Mouse (Mus musculus) ES-E14 (cell line): ENCODE data around the gene Zfp704. TPM values are rescaled to one million over a fixed set of nuclear protein-coding genes. Genes with fewer than 3 reads are reported as not detected.
A peak's percentile ranks its signal among the peaks of the same experiment; 100 is the strongest.
"Not testable (repeated sequence)": the region's sequence is repeated elsewhere in the genome, so short reads cannot be mapped to it uniquely, and the experiment has no call there.

Experiments
- DNase-seq: peaks from one replicate; pipeline ENCODE4 v3.0.0-alpha.2; 2013; ENCODE audit warnings: low read depth, low spot score
- H3K27ac ChIP-seq: 2 replicates; pipeline ENCODE4 v1.5.1; 2012; ENCODE audit warnings: low read depth, mild to moderate bottlenecking, low read length, moderate library complexity, mixed read lengths; ENCODE audit not compliant: poor library complexity, insufficient read depth, severe bottlenecking
- H3K36me3 ChIP-seq: 2 replicates; pipeline ENCODE4 v1.6.1; 2012; ENCODE audit warnings: mild to moderate bottlenecking, low read length, moderate library complexity, mixed read lengths; ENCODE audit not compliant: control insufficient read depth, poor library complexity, insufficient read depth, severe bottlenecking
- H3K4me1 ChIP-seq, 2 experiments: fragments of 150-350 bp in 1 of 2; sonication (generic) in 1 of 2; 2 replicates each; pipeline ENCODE4 v1.6.1; 2012; ENCODE audit warnings: low read length in 2 of 2, mild to moderate bottlenecking in 1 of 2, mixed read lengths in 1 of 2; ENCODE audit not compliant: control insufficient read depth in 2 of 2, insufficient read depth in 2 of 2, poor library complexity in 1 of 2
- H3K4me3 ChIP-seq, 2 experiments: fragments of 150-350 bp in 1 of 2; sonication (generic) in 1 of 2; 2 replicates each; pipeline ENCODE4 v1.5.1; 2012; ENCODE audit warnings: low read length in 2 of 2, low read depth in 1 of 2, mild to moderate bottlenecking in 1 of 2, mixed read lengths in 1 of 2; ENCODE audit not compliant: insufficient read depth in 1 of 2, poor library complexity in 1 of 2, severe bottlenecking in 1 of 2
- H3K9ac ChIP-seq: 2 replicates; pipeline ENCODE4 v1.6.1; 2012; ENCODE audit warnings: low read depth, mild to moderate bottlenecking, low read length, mixed read lengths; ENCODE audit not compliant: poor library complexity, insufficient read depth, severe bottlenecking
- H3K9me3 ChIP-seq: fragments of 150-350 bp; sonication (generic); 2 replicates; pipeline ENCODE4 v1.6.1; 2012; ENCODE audit warnings: low read depth, mild to moderate bottlenecking, low read length; ENCODE audit not compliant: control insufficient read depth, insufficient read depth
- CHD2 ChIP-seq: IDR thresholded peaks from 2 replicates; pipeline ENCODE4 v1.6.1; 2014; ENCODE audit warnings: mild to moderate bottlenecking, low read depth, low read length, inconsistent platforms
- HCFC1 ChIP-seq: IDR thresholded peaks from 2 replicates; pipeline ENCODE4 v1.6.1; 2012; ENCODE audit warnings: low read length, inconsistent platforms, borderline replicate concordance; ENCODE audit not compliant: insufficient read depth
- MAFK ChIP-seq: IDR thresholded peaks from 2 replicates; pipeline ENCODE4 v1.6.1; 2014; ENCODE audit warnings: mild to moderate bottlenecking, low read depth, low read length, inconsistent platforms; ENCODE audit not compliant: insufficient read depth
- ZC3H11A ChIP-seq: IDR thresholded peaks from 2 replicates; pipeline ENCODE4 v1.6.1; 2012; ENCODE audit warnings: low read depth, mild to moderate bottlenecking, inconsistent platforms, low read length, borderline replicate concordance
- ZNF384 ChIP-seq: IDR thresholded peaks from 2 replicates; pipeline ENCODE4 v1.6.1; 2012; ENCODE audit warnings: low read depth, low read length, inconsistent platforms
- in situ Hi-C, 2 experiments: fragments of 600-800 bp; cut with MboI; formaldehyde crosslinking; loops; one replicate each; pipeline ENCODE4 v1.15.1; 2025; ENCODE audit warnings: low sequenced_read_pairs in 2 of 2, inconsistent platforms in 1 of 2; ENCODE audit not compliant: unreplicated experiment in 2 of 2
- total RNA-seq: library from RNA; depleted of rRNA; stranded (reverse); fragments of 300-350 nt; gene quantifications from 2 replicates; pipeline ENCODE4 v1.2.3, GENCODE M21; 2012

Gene Zfp704
- total RNA-seq, 1 experiment, result 11.4 TPM

DNA sequence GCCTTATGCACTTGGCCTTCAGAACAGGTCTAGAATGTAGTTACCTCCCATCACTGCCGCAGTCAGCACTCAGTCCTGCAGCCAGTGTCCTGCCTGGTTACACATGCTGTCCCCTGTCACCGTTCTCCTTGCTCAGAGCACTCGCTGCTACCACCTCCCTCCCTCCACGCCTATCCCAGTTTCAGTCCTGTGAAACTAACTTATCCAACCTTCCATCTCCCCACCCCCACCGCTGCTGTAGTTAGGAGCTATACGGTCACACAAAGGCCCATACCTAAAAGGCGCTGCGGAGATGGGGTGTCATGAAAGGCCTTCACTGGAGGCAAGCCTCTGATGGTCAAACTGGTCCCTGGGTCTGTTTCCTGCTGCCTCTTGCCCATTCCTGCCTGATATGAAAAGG, 35.6 kb downstream of the Zfp704 start:
- in situ Hi-C loops, result no loop called here
- H3K36me3 ChIP-seq, result no peaks in the 10 kb centered on the region; the same call in 1 of the 2 replicates
- peaks cover 13 to 34% of the 10 kb centered on the region in 2 experiments for H3K4me1 ChIP-seq
- H3K9me3 ChIP-seq, result no peaks in the 10 kb centered on the region
- no peak for DNase-seq
- TF ChIP-seq MAFK (no peak), CHD2 (no peak), HCFC1 (no peak), ZC3H11A (no peak), ZNF384 (no peak)
- no peak overlapping the region for H3K27ac ChIP-seq
- no peak overlapping the region for H3K4me3 ChIP-seq
- H3K9ac ChIP-seq, result no peak overlapping the region

DNA sequence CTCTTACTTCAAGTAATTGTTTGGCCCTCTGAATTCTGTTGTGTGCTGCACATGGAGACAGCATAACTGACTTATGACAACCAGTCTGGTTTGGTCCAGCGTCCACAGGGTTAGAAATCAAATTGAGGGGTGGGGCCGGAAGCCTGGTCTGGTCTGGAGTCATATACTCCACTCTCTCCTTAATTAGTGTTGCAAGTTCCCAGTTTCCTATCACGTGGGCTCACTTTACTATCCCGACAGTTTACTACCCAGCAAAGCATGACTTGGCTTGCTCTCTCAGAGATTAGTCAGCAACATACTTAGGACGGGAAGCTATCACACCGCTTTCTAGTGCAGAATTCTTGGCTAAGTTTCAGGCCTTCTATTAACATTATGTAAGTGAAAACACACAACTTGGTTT, 36.3 kb downstream of the Zfp704 start:
- TF ChIP-seq MAFK (0 out of 2 replicates have a peak, but pooled peaks have one; percentile 7), HCFC1 (no peak), ZNF384 (no peak), CHD2 (no peak)
- no peak for DNase-seq
- Histone ChIP-seq H3K9ac (no peak overlapping the region), H3K4me1 (peaks cover 13 to 33% of the 10 kb centered on the region in 2 experiments), H3K4me3 (no peak overlapping the region), H3K27ac (no peak overlapping the region), H3K36me3 (no peaks in the 10 kb centered on the region; the same call in 1 of the 2 replicates), H3K9me3 (no peaks in the 10 kb centered on the region)
- in situ Hi-C loops, result no loop called here

DNA sequence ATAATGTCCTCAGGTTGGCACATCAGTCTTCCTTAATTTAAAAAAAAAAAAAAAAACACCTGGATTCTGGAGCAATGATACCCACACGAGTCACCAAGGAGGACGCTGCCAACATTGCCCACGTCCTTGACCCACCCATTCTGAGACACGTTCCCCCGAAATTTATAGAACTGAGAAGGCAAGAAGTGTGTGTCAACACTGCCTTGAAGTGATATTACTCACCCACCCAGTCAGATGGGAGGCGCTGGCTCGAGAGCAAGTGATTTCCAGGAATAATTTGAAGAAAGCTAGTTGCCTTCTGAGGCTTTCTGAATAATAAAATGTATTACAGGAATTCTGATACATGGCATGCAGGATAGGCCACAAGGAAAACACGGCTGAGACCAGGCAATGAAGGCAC, 37.6 kb downstream of the Zfp704 start:
- Histone ChIP-seq H3K9me3 (no peaks in the 10 kb centered on the region), H3K4me3 (no peak overlapping the region), H3K9ac (no peak overlapping the region), H3K36me3 (no peaks in the 10 kb centered on the region; the same call in 1 of the 2 replicates), H3K27ac (no peak overlapping the region), H3K4me1 (peaks cover 4 to 37% of the 10 kb centered on the region in 2 experiments; a peak in 3 of 4 replicates)
- in situ Hi-C loops, result no loop called here
- TF ChIP-seq ZNF384 (no peak), CHD2 (no peak)
- no peak for DNase-seq

DNA sequence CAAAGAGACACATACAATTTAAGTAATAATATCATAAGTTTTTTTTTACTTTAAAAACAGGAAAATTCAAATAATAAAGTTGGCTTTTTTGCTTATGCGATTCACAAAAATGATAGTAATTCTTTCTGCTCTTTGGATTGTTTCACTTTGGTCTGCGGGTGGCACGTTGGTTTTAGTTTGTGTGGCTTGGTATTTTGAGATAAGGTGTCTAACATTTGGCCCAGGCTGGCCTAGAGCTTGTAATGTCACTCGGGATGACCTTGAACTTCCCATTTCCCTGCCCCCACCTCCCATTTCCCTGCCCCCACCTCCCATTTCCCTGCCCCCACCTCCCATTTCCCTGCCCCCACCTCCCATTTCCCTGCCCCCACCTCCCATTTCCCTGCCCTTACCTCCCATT, 39.1 kb downstream of the Zfp704 start:
- TF ChIP-seq ZC3H11A (no peak), HCFC1 (no peak), ZNF384 (no peak), MAFK (no peak), CHD2 (no peak)
- H3K9ac ChIP-seq, result no peak overlapping the region
- H3K36me3 ChIP-seq, result no peaks in the 10 kb centered on the region; the same call in 1 of the 2 replicates
- no peaks in the 10 kb centered on the region for H3K9me3 ChIP-seq
- H3K4me3 ChIP-seq, result no peak overlapping the region
- in situ Hi-C loops, result no loop called here
- peaks cover 3 to 32% of the 10 kb centered on the region in 2 experiments; a peak in 3 of 4 replicates for H3K4me1 ChIP-seq
- no peak for DNase-seq
- no peak overlapping the region for H3K27ac ChIP-seq

DNA sequence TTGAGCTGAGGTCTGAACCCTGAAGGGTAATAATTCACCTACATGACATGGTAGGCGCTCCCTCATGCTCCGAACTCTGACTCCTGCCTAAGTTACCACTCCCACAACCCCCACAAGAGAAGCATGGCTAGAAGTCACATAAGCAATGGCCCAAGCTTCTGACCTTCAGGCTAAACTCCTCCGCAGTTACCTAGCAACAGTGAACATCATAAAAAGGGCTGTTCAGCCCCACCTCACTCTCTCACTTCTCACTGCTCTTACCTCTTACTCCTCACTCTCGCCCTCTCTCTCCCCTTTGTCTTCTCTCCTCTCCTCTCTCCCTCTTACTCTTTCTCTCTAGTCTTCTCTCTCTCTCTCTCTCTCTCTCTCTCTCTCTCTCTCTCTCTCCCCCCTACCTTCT, 40.2 kb downstream of the Zfp704 start:
- H3K9ac ChIP-seq, H3K27ac ChIP-seq, H3K4me3 ChIP-seq, DNase-seq, H3K36me3 ChIP-seq, H3K9me3 ChIP-seq, in situ Hi-C loops: not testable (repeated sequence)
- peaks cover 1 to 27% of the 10 kb centered on the region in 2 experiments; a peak in 3 of 4 replicates for H3K4me1 ChIP-seq
